Mouse (Mus musculus): ENCODE measurements around the gene Irf2bp2. TPM values are rescaled to one million over a fixed set of nuclear protein-coding genes. Genes with fewer than 3 reads are reported as not detected.

Gene Irf2bp2
- polyA plus RNA-seq, 1 experiment from 2014 or later: 10.6 TPM

- Histone ChIP-seq H3K9ac (ENCODE audit: low read depth, low read length) (no peak overlapping the region), H3K4me2 (ENCODE audit: low read depth, low read length) (no peak overlapping the region), H3K9me3 (ENCODE audit: control insufficient read depth, low read length) (no peaks in the 10 kb centered on the region), H3K27me3 (replicated peaks; ENCODE audit: control insufficient read depth, insufficient read depth, low read length) (no peaks in the 10 kb centered on the region), H3K27ac (replicated peaks; ENCODE audit: low read depth, low read length) (no peak overlapping the region), H3K36me3 (ENCODE audit: control insufficient read depth, insufficient read depth, low read length) (no peaks in the 10 kb centered on the region), H3K4me3 (ENCODE audit: low read depth, low read length) (no peak overlapping the region), H3K4me1 (ENCODE audit: control insufficient read depth, insufficient read depth, low read length) (no peaks in the 10 kb centered on the region)
- DNase-seq (ENCODE audit: low spot score) (no peak), ATAC-seq (ENCODE audit: low read depth) (no peak)
- WGBS: 72% methylated on average over 3 of the region's 3 CpGs
These were observed 45.9 kb downstream of the Irf2bp2 start for GRCm38 (mm10) chr8:126547841-126548240.

DNA sequence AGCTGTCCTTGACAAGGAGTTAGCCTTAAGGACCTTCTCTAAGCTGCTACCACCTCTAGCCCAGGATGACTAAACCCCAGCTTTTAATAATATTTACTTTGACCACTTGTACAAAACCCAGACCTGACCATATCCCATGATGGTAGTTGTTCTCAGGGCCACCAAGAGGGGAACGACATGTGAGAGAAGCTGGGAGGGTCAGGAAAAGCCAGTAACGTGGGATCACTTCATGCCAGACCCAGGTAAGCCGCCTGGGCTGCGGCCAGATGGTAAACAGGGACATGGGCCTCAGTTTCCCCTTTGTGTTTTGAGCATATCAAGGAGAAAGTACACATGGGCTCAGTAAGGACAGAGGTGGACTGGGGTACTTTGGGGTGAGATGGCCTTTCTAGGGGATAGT, 46.4 kb downstream of the Irf2bp2 start:
- H3K27me3 ChIP-seq (replicated peaks; ENCODE audit: control insufficient read depth, insufficient read depth, low read length): no peaks in the 10 kb centered on the region
- H3K36me3 ChIP-seq (ENCODE audit: control insufficient read depth, insufficient read depth, low read length): no peaks in the 10 kb centered on the region
- no peak for ATAC-seq (ENCODE audit: low read depth)
- WGBS: 95% methylated on average over 4 of the region's 4 CpGs
- no peak for DNase-seq (ENCODE audit: low spot score)
- H3K4me3 ChIP-seq (ENCODE audit: low read depth, low read length): no peak overlapping the region
- no peak overlapping the region for H3K9ac ChIP-seq (ENCODE audit: low read depth, low read length)
- no peaks in the 10 kb centered on the region for H3K9me3 ChIP-seq (ENCODE audit: control insufficient read depth, low read length)
- H3K4me1 ChIP-seq (ENCODE audit: control insufficient read depth, insufficient read depth, low read length): no peaks in the 10 kb centered on the region
- H3K4me2 ChIP-seq (ENCODE audit: low read depth, low read length): no peak overlapping the region
- no peak overlapping the region for H3K27ac ChIP-seq (replicated peaks; ENCODE audit: low read depth, low read length)

- no peak for ATAC-seq (ENCODE audit: low read depth)
- WGBS: 64% methylated on average over 1 of the region's 1 CpGs
These were observed 47.3 kb downstream of the Irf2bp2 start for GRCm38 (mm10) chr8:126546480-126546879.

DNA sequence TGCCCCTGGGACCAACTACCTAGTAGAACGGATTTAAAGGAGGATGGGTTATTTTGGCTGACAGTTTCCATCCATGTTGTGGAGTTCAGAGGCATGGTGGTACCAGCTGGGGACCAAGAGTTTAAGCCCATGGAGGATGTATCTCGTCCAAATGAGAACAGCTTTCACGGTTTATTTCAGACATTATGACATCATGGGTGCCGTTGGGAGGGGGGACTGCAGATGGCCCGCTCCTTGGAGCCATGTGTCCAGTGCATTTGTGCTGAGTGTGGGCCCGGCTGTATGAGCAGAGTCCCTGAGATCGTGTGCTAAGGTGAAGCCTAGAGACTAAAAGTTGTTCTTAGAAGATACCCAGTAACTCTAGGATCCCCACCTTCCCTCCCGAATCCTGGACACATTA, 50.4 kb downstream of the Irf2bp2 start:
- H3K4me2 ChIP-seq (ENCODE audit: low read depth, low read length): no peak overlapping the region
- H3K9me3 ChIP-seq (ENCODE audit: control insufficient read depth, low read length): no peaks in the 10 kb centered on the region
- 76% methylated on average over 8 of the region's 8 CpGs for WGBS
- H3K9ac ChIP-seq (ENCODE audit: low read depth, low read length): no peak overlapping the region
- DNase-seq (ENCODE audit: low spot score) (peak; percentile 21), ATAC-seq (ENCODE audit: low read depth) (no peak)
- H3K4me1 ChIP-seq (ENCODE audit: control insufficient read depth, insufficient read depth, low read length): peaks cover 15% of the 10 kb centered on the region
- no peaks in the 10 kb centered on the region for H3K36me3 ChIP-seq (ENCODE audit: control insufficient read depth, insufficient read depth, low read length)
- H3K4me3 ChIP-seq (ENCODE audit: low read depth, low read length): no peak overlapping the region
- no peak overlapping the region for H3K27ac ChIP-seq (replicated peaks; ENCODE audit: low read depth, low read length)
- no peaks in the 10 kb centered on the region for H3K27me3 ChIP-seq (replicated peaks; ENCODE audit: control insufficient read depth, insufficient read depth, low read length)

More at GRCm38 (mm10) chr8:126546480-126546879, 47.3 kb downstream of the Irf2bp2 start:
- no peak overlapping the region for H3K4me2 ChIP-seq (ENCODE audit: low read depth, low read length)
- no peaks in the 10 kb centered on the region for H3K9me3 ChIP-seq (ENCODE audit: control insufficient read depth, low read length)
- H3K27ac ChIP-seq (replicated peaks; ENCODE audit: low read depth, low read length): no peak overlapping the region
- no peak for DNase-seq (ENCODE audit: low spot score)
- H3K9ac ChIP-seq (ENCODE audit: low read depth, low read length): no peak overlapping the region
- H3K4me3 ChIP-seq (ENCODE audit: low read depth, low read length): no peak overlapping the region
- H3K4me1 ChIP-seq (ENCODE audit: control insufficient read depth, insufficient read depth, low read length): no peaks in the 10 kb centered on the region
- H3K27me3 ChIP-seq (replicated peaks; ENCODE audit: control insufficient read depth, insufficient read depth, low read length): no peaks in the 10 kb centered on the region
- H3K36me3 ChIP-seq (ENCODE audit: control insufficient read depth, insufficient read depth, low read length): no peaks in the 10 kb centered on the region

GRCm38 (mm10) chr8:126542757-126543156, 51.0 kb downstream of the Irf2bp2 start:
- DNase-seq (ENCODE audit: low spot score) (no peak), ATAC-seq (ENCODE audit: low read depth) (no peak)
- 61% methylated on average over 5 of the region's 5 CpGs for WGBS
- Histone ChIP-seq H3K9ac (ENCODE audit: low read depth, low read length) (no peak overlapping the region), H3K27me3 (replicated peaks; ENCODE audit: control insufficient read depth, insufficient read depth, low read length) (no peaks in the 10 kb centered on the region), H3K27ac (replicated peaks; ENCODE audit: low read depth, low read length) (no peak overlapping the region), H3K4me3 (ENCODE audit: low read depth, low read length) (no peak overlapping the region), H3K9me3 (ENCODE audit: control insufficient read depth, low read length) (no peaks in the 10 kb centered on the region), H3K4me1 (ENCODE audit: control insufficient read depth, insufficient read depth, low read length) (peaks cover 21% of the 10 kb centered on the region), H3K36me3 (ENCODE audit: control insufficient read depth, insufficient read depth, low read length) (no peaks in the 10 kb centered on the region), H3K4me2 (ENCODE audit: low read depth, low read length) (no peak overlapping the region)

DNA sequence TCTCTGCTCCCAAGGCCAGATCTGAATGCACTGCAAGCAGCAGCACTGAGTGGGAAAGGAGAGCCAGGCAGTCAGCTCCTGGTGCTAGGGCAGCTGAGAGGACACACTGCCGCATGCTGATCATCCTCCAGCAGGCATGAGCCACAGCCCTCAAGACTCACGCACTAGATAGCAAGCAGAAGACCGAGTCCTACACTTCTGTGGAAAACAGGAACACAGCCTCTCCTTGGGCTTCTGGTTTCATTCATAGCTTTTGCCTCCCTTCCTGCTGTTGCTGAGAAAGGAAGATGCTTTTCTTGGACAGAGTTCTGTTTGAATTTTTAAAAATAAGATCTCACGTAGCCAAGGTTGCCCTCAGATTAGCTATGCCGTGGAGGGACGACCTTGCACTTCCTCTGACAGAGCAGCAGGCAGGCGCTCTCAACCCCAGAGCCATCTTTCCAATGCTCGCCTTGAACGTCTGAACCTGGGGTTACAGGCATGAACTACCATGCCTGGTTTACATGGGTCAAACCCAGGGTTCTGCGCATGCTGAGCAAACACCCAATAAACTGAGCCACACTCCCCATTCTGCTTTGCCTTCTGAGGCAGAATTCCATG, 51.6 kb downstream of the Irf2bp2 start:
- no peak overlapping the region for H3K4me3 ChIP-seq (ENCODE audit: low read depth, low read length)
- WGBS: 72% methylated on average over 10 of the region's 10 CpGs
- ATAC-seq (ENCODE audit: low read depth) (no peak), DNase-seq (ENCODE audit: low spot score) (no peak)
- H3K4me2 ChIP-seq (ENCODE audit: low read depth, low read length): no peak overlapping the region
- H3K9me3 ChIP-seq (ENCODE audit: control insufficient read depth, low read length): no peaks in the 10 kb centered on the region
- H3K36me3 ChIP-seq (ENCODE audit: control insufficient read depth, insufficient read depth, low read length): no peaks in the 10 kb centered on the region
- H3K9ac ChIP-seq (ENCODE audit: low read depth, low read length): no peak overlapping the region
- peaks cover 26% of the 10 kb centered on the region for H3K4me1 ChIP-seq (ENCODE audit: control insufficient read depth, insufficient read depth, low read length)
- H3K27me3 ChIP-seq (replicated peaks; ENCODE audit: control insufficient read depth, insufficient read depth, low read length): no peaks in the 10 kb centered on the region
- no peak overlapping the region for H3K27ac ChIP-seq (replicated peaks; ENCODE audit: low read depth, low read length)

DNA sequence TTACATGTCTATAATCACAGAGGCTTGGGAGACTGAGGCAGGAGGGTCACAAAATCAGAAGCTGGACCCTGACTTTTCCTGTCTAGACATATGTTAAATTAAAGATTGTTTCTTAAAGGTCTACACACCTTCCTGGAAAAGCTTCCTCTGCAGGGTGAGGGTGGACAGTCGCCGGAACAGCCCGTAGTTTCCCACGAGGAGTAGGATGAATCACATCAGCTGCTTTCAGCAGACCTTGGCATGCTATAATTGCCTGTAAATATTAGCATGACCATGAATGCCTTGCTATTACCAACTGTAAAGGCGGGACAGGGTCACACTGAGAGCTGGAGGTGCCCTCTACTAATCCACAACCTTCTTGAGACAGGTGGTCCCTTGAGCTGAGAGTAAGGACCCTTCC, 53.5 kb downstream of the Irf2bp2 start:
- no peak overlapping the region for H3K4me2 ChIP-seq (ENCODE audit: low read depth, low read length)
- DNase-seq (ENCODE audit: low spot score) (no peak), ATAC-seq (ENCODE audit: low read depth) (no peak)
- no peak overlapping the region for H3K9ac ChIP-seq (ENCODE audit: low read depth, low read length)
- H3K27me3 ChIP-seq (replicated peaks; ENCODE audit: control insufficient read depth, insufficient read depth, low read length): no peaks in the 10 kb centered on the region
- peaks cover 40% of the 10 kb centered on the region for H3K4me1 ChIP-seq (ENCODE audit: control insufficient read depth, insufficient read depth, low read length)
- 77% methylated on average over 5 of the region's 5 CpGs for WGBS
- H3K4me3 ChIP-seq (ENCODE audit: low read depth, low read length): no peak overlapping the region
- no peaks in the 10 kb centered on the region for H3K9me3 ChIP-seq (ENCODE audit: control insufficient read depth, low read length)
- no peaks in the 10 kb centered on the region for H3K36me3 ChIP-seq (ENCODE audit: control insufficient read depth, insufficient read depth, low read length)
- no peak overlapping the region for H3K27ac ChIP-seq (replicated peaks; ENCODE audit: low read depth, low read length)

GRCm38 (mm10) chr8:126539355-126540093, 54.3 kb downstream of the Irf2bp2 start:
- no peak overlapping the region for H3K4me3 ChIP-seq (ENCODE audit: low read depth, low read length)
- ATAC-seq (ENCODE audit: low read depth): no peak
- peak overlapping the region; percentile 6; the same call in 1 of the 2 replicates for H3K9ac ChIP-seq (ENCODE audit: low read depth, low read length)
- H3K4me1 ChIP-seq (ENCODE audit: control insufficient read depth, insufficient read depth, low read length): peaks cover 40% of the 10 kb centered on the region
- 60% methylated on average over 10 of the region's 10 CpGs for WGBS
- H3K27ac ChIP-seq (replicated peaks; ENCODE audit: low read depth, low read length): peak overlapping the region; percentile 86; the same call in 1 of the 2 replicates
- peak; percentile 58 for DNase-seq (ENCODE audit: low spot score)
- H3K27me3 ChIP-seq (replicated peaks; ENCODE audit: control insufficient read depth, insufficient read depth, low read length): no peaks in the 10 kb centered on the region
- H3K36me3 ChIP-seq (ENCODE audit: control insufficient read depth, insufficient read depth, low read length): no peaks in the 10 kb centered on the region
- no peaks in the 10 kb centered on the region for H3K9me3 ChIP-seq (ENCODE audit: control insufficient read depth, low read length)
- H3K4me2 ChIP-seq (ENCODE audit: low read depth, low read length): no peak overlapping the region
